Mouse (Mus musculus): ENCODE results near the gene Lrfn4.

Lrfn4 gene

DNA sequence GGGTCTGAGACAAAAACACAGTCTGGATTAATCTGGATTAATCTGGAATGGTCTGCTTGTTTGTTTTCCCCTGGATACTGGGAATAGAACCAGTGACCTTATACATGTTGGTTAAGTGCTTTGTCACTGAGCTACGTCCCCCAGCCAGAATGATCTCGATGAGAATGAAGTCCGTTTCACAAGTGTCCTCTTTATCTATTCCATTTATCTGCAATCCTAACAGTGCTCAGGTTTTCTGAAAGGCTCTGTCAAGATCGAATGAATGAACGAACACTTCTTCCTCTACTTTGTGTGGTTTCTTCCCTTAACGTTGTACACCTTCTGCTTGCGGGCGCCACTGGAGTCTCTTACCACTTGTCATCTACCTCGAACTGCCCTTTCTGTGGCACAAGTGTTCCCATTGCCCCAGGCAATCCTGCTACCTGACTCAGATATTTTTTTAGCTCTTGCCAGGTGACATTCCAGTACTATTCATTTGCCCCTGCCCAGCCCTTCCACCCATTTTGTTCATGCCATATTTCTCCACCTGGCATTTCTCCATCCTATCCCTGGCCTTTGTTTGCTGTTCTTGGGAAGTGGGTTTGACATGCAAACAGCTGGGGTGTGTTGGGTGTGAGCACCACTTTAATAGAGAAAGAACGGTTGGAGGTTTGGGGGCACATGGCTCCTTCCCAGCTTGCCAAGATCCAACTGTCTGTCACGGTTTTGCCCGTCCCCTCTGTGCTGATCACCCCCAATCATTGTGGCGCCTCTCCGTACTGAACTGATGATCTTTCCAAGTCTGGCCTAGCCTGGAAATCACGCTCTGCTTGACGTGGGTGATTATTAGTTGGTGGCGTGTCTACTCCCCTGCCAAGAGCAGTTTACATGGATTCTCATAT is 45.9 kb downstream of the Lrfn4 start:
- DNase-seq (ENCODE audit: low spot score): no peak

DNA sequence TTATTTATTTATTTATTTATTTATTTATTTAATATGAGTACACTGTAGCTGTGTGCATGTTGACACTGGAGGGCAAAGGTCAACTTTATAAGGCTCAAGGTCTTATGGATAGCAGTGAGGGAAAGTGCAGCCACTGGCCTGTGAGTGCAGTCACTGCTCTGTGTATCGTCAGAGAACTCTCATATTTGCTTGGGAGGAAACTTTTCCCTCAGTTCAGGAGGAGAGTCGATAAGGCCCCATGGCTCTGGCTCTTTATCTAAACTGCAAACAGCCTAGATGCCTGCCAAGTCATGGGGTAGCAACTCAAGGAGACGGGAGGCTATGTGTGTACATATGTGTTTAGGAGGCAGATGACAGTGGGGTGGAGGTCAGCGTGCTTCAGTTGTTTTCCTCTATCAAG is 46.6 kb downstream of the Lrfn4 start:
- DNase-seq (ENCODE audit: low spot score): no peak

DNA sequence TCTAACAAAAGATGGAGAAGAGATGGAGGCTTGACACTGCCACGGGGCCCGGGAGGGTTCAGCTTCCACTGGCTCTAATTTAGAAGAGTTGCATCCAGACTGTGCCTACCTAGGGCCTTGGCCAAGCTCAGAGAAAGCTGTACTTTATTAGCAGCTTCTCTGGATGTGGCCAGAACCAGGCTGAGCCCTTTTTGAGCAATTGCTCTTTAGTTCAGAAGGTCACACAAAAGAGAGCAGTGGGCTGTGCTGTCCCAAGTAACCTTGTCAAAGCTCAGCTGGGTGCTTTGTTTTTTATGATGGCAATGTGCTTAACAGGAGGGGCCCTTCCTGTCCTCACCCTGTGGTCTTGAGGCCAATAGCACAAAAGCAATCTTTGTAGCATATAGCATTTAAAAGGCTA is 47.8 kb downstream of the Lrfn4 start:
- no peak for DNase-seq (ENCODE audit: low spot score)

DNA sequence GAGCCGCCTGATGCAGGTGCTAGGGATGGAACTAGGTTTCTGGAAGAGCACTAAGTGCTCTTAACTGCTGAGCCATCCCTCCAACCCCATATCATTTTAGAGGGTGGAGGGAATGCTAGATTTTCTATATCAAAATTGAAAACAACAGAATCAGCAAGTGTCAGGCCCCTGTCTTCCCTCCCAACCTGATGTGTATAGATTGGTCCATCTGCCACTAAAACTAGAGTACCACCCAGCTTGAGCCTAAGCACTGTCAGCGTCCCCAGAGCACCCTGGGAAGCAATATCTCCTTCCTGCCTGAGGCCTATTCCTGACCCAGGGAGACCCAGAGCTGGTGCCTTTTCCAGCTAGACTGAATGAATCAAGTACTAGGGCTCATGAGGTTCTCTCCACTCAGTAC is 48.6 kb downstream of the Lrfn4 start:
- DNase-seq (ENCODE audit: low spot score): no peak

DNA sequence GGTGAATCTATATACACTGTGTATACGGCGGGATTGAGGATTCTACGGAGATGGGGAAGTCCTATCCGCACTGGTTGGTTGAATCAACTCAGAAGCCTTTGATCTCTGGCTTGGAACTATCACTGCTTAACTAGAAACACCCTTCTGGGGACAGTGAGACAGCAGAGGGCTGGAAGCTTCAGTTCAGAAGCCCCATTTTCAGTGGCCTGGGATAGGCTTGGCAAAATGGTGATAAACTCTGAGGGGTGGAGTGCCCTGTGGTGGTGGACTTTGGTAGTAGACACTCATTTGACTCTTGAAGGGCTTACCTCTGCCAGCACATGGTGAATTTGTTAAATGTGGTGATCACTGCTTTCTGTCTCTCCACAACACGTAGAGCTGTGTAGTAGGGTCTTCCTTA is 49.8 kb downstream of the Lrfn4 start:
- no peak for DNase-seq (ENCODE audit: low spot score)

All from testis, postnatal 14 days (tissue).